Mouse (Mus musculus): ENCODE measurements at regions not wholly inside any gene's neighbourhood (a gene's known extent, or its start where the extent isn't known, plus 50 kb on each side); places are given as distances from the start of the nearest gene placed in this dataset.

- TF ChIP-seq SRF (IDR thresholded peaks at IDR 0.05; ENCODE audit: control insufficient read depth, insufficient read length, low read depth) = no peak
- TF ChIP-seq POLR2A (IDR thresholded peaks at IDR 0.05; ENCODE audit: insufficient read length, low read depth) = no peak
- TF ChIP-seq MYOG (IDR thresholded peaks at IDR 0.05; ENCODE audit: control insufficient read depth in 1 of 3, insufficient read depth in 1 of 3, insufficient read length in 2 of 3, low read depth in 2 of 3) = no peak
- no peak for TF ChIP-seq POLR2AphosphoS2 (IDR thresholded peaks at IDR 0.05; ENCODE audit: insufficient read length, low read depth)
- no peak for TF ChIP-seq MAX (IDR thresholded peaks at IDR 0.05; ENCODE audit: low read depth)
- no peak for TF ChIP-seq TCF12 (IDR thresholded peaks at IDR 0.05; ENCODE audit: insufficient read depth, poor library complexity, severe bottlenecking)
- no peak for TF ChIP-seq MYOD1 (IDR thresholded peaks at IDR 0.05; ENCODE audit: control insufficient read depth in 1 of 3, insufficient read length in 2 of 3, low read depth in 2 of 3)
- no peak for TF ChIP-seq USF1 (IDR thresholded peaks at IDR 0.05; ENCODE audit: low read depth)
- TF ChIP-seq TCF3 (IDR thresholded peaks at IDR 0.05; ENCODE audit: insufficient read length, low read depth) = no peak
- no peak for TF ChIP-seq CEBPB (IDR thresholded peaks at IDR 0.05; ENCODE audit: insufficient read depth, poor library complexity, severe bottlenecking)
Observed at GRCm38 (mm10) chr9:83051666-83052065, 76.3 kb upstream of the Phip start.
